Mouse (Mus musculus) stomach, postnatal 0 days (tissue): ENCODE measurements at regions not wholly inside any gene's neighbourhood (a gene's known extent, or its start where the extent isn't known, plus 50 kb on each side); places are given as distances from the start of the nearest gene placed in this dataset.

Experiments
- CTCF ChIP-seq: IDR thresholded peaks from 2 replicates; pipeline ENCODE4 v1.5.1; 2016; ENCODE audit warnings: antibody characterized with exemption, low read depth, mild to moderate bottlenecking, moderate library complexity
- EP300 ChIP-seq: optimal IDR thresholded peaks from 2 replicates; pipeline ENCODE3; 2016; ENCODE audit warnings: antibody characterized with exemption

- TF ChIP-seq CTCF: peak; percentile 70
- TF ChIP-seq EP300: no peak
Observed at GRCm38 (mm10) chr14:72187329-72187984, 304.2 kb downstream of the Gm9195 start.
